Comparison of ENCODE assay signal across 7 mouse cellular contexts in the genomic region with DNA sequence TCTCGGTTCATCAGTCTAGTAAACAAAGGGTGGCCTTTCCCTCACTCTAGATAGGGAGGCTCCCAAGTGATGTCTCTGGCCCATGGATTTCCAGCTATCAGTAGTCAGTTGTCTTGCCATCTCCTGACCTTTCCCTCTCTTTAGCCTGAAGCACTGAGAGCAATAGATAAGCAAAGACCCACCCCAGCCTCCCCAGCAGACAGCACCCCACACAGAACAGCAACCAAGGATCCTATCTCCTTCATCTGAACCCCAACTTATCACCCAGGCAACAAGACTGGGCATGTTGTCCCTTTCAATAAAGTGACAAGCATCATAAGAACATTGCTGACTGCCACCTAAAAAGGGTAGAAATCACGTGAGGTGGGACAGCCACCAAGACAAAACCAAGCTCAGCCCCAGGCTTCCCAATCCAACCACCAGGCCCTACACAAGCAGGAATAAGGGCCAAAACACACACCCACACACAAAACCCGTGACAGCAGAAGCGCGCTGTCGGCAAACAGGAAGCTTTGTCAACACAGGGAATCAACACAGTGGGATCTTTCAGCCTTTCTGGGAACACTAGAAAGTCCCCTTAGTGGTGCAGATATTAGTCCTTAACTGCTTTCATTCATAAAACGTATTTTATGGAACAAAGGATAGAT. TPM values are rescaled to one million over a fixed set of nuclear protein-coding genes. Genes with fewer than 3 reads are reported as not detected.
DNase-seq lines count a peak whose midpoint lies in the region; ATAC-seq and TF ChIP-seq lines count a peak whose summit lies in the region.

No protein-coding gene starts in this region.

- TF ChIP-seq CTCF in G1E (IDR thresholded peaks at IDR 0.05; ENCODE audit: low read depth, low read length), result no peak
- TF ChIP-seq CTCF in embryonic fibroblast, embryonic 13.5 days (IDR thresholded peaks at IDR 0.05; ENCODE audit: borderline replicate concordance, insufficient read depth, low read length), result no peak

- no peak for TF ChIP-seq POLR2A in embryonic fibroblast, embryonic 13.5 days (IDR thresholded peaks at IDR 0.05; ENCODE audit: low read depth, low read length)

- no peaks in the 10 kb centered on the region for H3K9me3 ChIP-seq in G1E (replicated peaks)
- H3K9me3 ChIP-seq in hindbrain, embryonic 16.5 days (ENCODE audit: control insufficient read depth, low read length), result no peaks in the 10 kb centered on the region
- no peaks in the 10 kb centered on the region for H3K9me3 ChIP-seq in liver, embryonic 12.5 days (replicated peaks)
- H3K9me3 ChIP-seq in neural tube, embryonic 14.5 days (ENCODE audit: control insufficient read depth, low read length), result no peaks in the 10 kb centered on the region

- peak overlapping the region; percentile 65 for H3K4me2 ChIP-seq in hindbrain, embryonic 16.5 days (ENCODE audit: low read length)
- peak overlapping the region; percentile 97 for H3K4me2 ChIP-seq in liver, embryonic 12.5 days
- H3K4me2 ChIP-seq in neural tube, embryonic 14.5 days (ENCODE audit: low read depth, low read length), result peak overlapping the region; percentile 85

- peak overlapping the region; percentile 76 for H3K4me3 ChIP-seq in G1E (ENCODE audit: low read depth, low read length)
- H3K4me3 ChIP-seq in embryonic fibroblast, embryonic 13.5 days (ENCODE audit: insufficient read depth, low read length), result peak overlapping the region; percentile 81
- H3K4me3 ChIP-seq in hindbrain, embryonic 16.5 days (ENCODE audit: low read length), result peak overlapping the region; percentile 90
- peak overlapping the region; percentile 73 for H3K4me3 ChIP-seq in liver, embryonic 12.5 days
- H3K4me3 ChIP-seq in neural tube, embryonic 14.5 days (ENCODE audit: low read depth, low read length), result peak overlapping the region; percentile 94

- DNase-seq in CD4-positive helper T cell, adult 2 months (ENCODE audit: low read depth, low spot score), result peak; percentile 55
- DNase-seq in G1E (ENCODE audit: low spot score), result peak; percentile 35
- DNase-seq in ovary, postnatal 14 days (ENCODE audit: low spot score), result no peak

- WGBS in hindbrain, embryonic 16.5 days, result 4% methylated on average over 7 of the region's 7 CpGs
- 18% methylated on average over 7 of the region's 7 CpGs for whole genome bisulfite sequencing in liver, embryonic 12.5 days (ENCODE audit: insufficient replicate concordance)
- 15% methylated on average over 7 of the region's 7 CpGs for WGBS in neural tube, embryonic 14.5 days

- ATAC-seq in G1E (ENCODE audit: extremely low read depth, insufficient number of reproducible peaks, low FRiP score, poor library complexity, severe bottlenecking), result peak; percentile 69
- no peak for ATAC-seq in hindbrain, embryonic 16.5 days
- peak; percentile 77 for ATAC-seq in liver, embryonic 12.5 days
- ATAC-seq in neural tube, embryonic 14.5 days (ENCODE audit: low read depth), result no peak

- H3K27ac ChIP-seq in embryonic fibroblast, embryonic 13.5 days (ENCODE audit: insufficient read depth, low read length), result peak overlapping the region; percentile 28
- peak overlapping the region; percentile 88 for H3K27ac ChIP-seq in hindbrain, embryonic 16.5 days (ENCODE audit: low read depth, low read length)
- H3K27ac ChIP-seq in liver, embryonic 12.5 days, result peak overlapping the region; percentile 81
- peak overlapping the region; percentile 87 for H3K27ac ChIP-seq in neural tube, embryonic 14.5 days (ENCODE audit: low read depth, low read length)

- H3K9ac ChIP-seq in hindbrain, embryonic 16.5 days (ENCODE audit: low read depth, low read length), result peak overlapping the region; percentile 88
- peak overlapping the region; percentile 80 for H3K9ac ChIP-seq in liver, embryonic 12.5 days
- H3K9ac ChIP-seq in neural tube, embryonic 14.5 days (replicated peaks; ENCODE audit: low read depth, low read length), result peak overlapping the region; percentile 89

- H3K4me1 ChIP-seq in G1E (ENCODE audit: insufficient read depth, low read depth, low read length), result peaks cover 84% of the 10 kb centered on the region
- H3K4me1 ChIP-seq in embryonic fibroblast, embryonic 13.5 days (ENCODE audit: control insufficient read depth, insufficient read depth, low read length), result peaks cover 14% of the 10 kb centered on the region; the same call in 1 of the 2 replicates
- H3K4me1 ChIP-seq in hindbrain, embryonic 16.5 days (ENCODE audit: control insufficient read depth, insufficient read depth, low read depth, low read length), result peaks cover 45% of the 10 kb centered on the region
- peaks cover 89% of the 10 kb centered on the region for H3K4me1 ChIP-seq in liver, embryonic 12.5 days
- peaks cover 40% of the 10 kb centered on the region for H3K4me1 ChIP-seq in neural tube, embryonic 14.5 days (ENCODE audit: control insufficient read depth, insufficient read depth, low read length)

- no peaks in the 10 kb centered on the region for H3K27me3 ChIP-seq in G1E (ENCODE audit: insufficient read depth, low read length)
- no peaks in the 10 kb centered on the region for H3K27me3 ChIP-seq in hindbrain, embryonic 16.5 days (replicated peaks; ENCODE audit: control insufficient read depth, insufficient read depth, low read length)
- no peaks in the 10 kb centered on the region; the same call in 1 of the 2 replicates for H3K27me3 ChIP-seq in liver, embryonic 12.5 days (replicated peaks)
- no peaks in the 10 kb centered on the region for H3K27me3 ChIP-seq in neural tube, embryonic 14.5 days (ENCODE audit: control insufficient read depth, insufficient read depth, low read length)

- H3K36me3 ChIP-seq in G1E (replicated peaks), result peaks cover 30% of the 10 kb centered on the region
- H3K36me3 ChIP-seq in hindbrain, embryonic 16.5 days (ENCODE audit: control insufficient read depth, insufficient read depth, low read length), result no peaks in the 10 kb centered on the region
- no peaks in the 10 kb centered on the region for H3K36me3 ChIP-seq in liver, embryonic 12.5 days
- H3K36me3 ChIP-seq in neural tube, embryonic 14.5 days (ENCODE audit: control insufficient read depth, insufficient read depth, low read length), result no peaks in the 10 kb centered on the region

RNA-seq across cellular contexts. Expression of gene Lpin1, which starts 22.2 kb away (rescaled TPM):
- total RNA-seq in G1E (2014; fragmentation: Nextera tagmentation), result 23.1 and 25.9 TPM in 2 replicates
- 19.2 and 19.6 TPM in 2 replicates for total RNA-seq in G1E (2017)
- polyA plus RNA-seq in G1E (2012), result 9.8 and 14.1 TPM in 2 replicates
- polyA plus RNA-seq in embryonic fibroblast, embryonic 13.5 days (2011; ENCODE audit: insufficient read length, low read depth, missing spikeins), result 8.9 and 11.1 TPM in 2 replicates
- 14.8 and 18.0 TPM in 2 replicates for polyA plus RNA-seq in hindbrain, embryonic 16.5 days (2015; fragmentation: Nextera tagmentation; extraction: Ambion mirVana)
- 6.8 and 6.9 TPM in 2 replicates for polyA plus RNA-seq in liver, embryonic 12.5 days (2016; fragmentation: Nextera tagmentation; extraction: Ambion mirVana)
- polyA plus RNA-seq in neural tube, embryonic 14.5 days (2014; fragmentation: Nextera tagmentation; extraction: Ambion mirVana), result 21.4 and 22.1 TPM in 2 replicates

Comparison
In these comparisons a context has a peak if more than half of its experiments do, and no peak if none do; other contexts are left out.
1. ATAC-seq: peak in G1E (single experiment) and liver, embryonic 12.5 days (single experiment); none in hindbrain, embryonic 16.5 days (single experiment) and neural tube, embryonic 14.5 days (single experiment).
2. H3K27ac ChIP-seq: peak in every context shown above with its lines; median percentile 88 in hindbrain, embryonic 16.5 days; 87 in neural tube, embryonic 14.5 days; 81 in liver, embryonic 12.5 days; 28 in embryonic fibroblast, embryonic 13.5 days.
3. Peak in every context shown above with its lines, with median percentiles within 50 percentile points of each other: H3K4me3 ChIP-seq, H3K4me2 ChIP-seq and H3K9ac ChIP-seq.